Mouse (Mus musculus) frontal cortex, postnatal 14 days (tissue): ENCODE results near the gene 0610010F05Rik.

Experiments used
- DNase-seq, 2 experiments: peaks; one replicate each; pipeline ENCODE4 v3.0.0; 2022; ENCODE audit warnings: low spot score in 2 of 2

Gene 0610010F05Rik

DNA sequence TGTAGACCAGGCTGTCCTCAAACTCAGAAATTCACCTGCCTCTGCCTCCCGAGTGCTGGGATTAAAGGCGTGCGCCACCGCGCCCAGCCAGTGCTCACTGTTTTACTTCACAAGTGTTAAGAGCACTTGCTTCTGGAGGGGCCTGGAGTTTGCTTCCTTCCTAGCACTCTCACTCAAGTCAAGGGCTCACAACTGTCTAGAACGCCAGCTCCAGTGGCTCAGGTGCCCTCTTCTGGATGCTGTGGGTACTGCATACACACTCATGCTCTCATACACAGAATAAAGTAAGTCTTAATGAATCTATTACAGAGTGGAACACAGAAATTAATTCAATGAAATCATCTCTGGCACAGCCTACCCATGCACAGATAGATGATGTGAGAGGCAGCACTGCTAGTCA is 67.7 kb downstream of the 0610010F05Rik start:
- DNase-seq = peak; percentile 51 to 79

- no peak for DNase-seq
Measured at GRCm38 (mm10) chr11:23557039-23557630, 76.3 kb downstream of the 0610010F05Rik start.

DNA sequence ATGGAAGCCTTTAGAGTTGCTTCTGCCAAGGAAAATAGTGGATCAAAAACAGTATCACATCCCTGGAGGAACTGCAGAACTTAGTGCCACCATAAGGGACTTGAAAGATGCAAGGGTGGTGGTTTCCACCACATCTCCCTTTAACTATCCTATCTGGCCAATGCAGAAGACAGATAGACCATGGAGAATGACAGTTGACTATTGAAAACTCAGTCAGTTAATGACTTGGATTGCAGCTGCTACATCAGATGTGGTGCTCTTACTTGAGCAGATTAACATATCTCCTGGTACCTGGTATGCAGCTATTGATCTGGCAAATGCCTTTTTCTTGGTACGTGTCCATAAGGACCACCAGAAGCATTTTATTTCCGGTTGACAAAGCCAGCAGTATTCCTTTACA is 96.0 kb downstream of the 0610010F05Rik start:
- DNase-seq = no peak

- no peak for DNase-seq
Measured at GRCm38 (mm10) chr11:23520473-23521205, 112.8 kb downstream of the 0610010F05Rik start, which contains the start of gene 1700093K21Rik. 1700093K21Rik (minus strand) TSS chr11:23521155.

GRCm38 (mm10) chr11:23518981-23519380 is 114.5 kb downstream of the 0610010F05Rik start:
- no peak for DNase-seq

- DNase-seq = no peak
Measured at GRCm38 (mm10) chr11:23515315-23515714, 118.1 kb downstream of the 0610010F05Rik start.
